Mouse (Mus musculus): ENCODE data around the gene Gm37596. TPM values are rescaled to one million over a fixed set of nuclear protein-coding genes. Genes with fewer than 3 reads are reported as not detected.
"Not testable (repeated sequence)": the region's sequence is repeated elsewhere in the genome, so short reads cannot be mapped to it uniquely, and the experiment has no call there.

Gm37596 gene
- polyA plus RNA-seq (2015; fragmentation: Nextera tagmentation; extraction: Ambion mirVana): not detected in 2 replicates

- not testable (repeated sequence) for H3K27ac ChIP-seq (replicated peaks); ATAC-seq (ENCODE audit: extremely low read depth, insufficient number of reproducible peaks, low FRiP score, low TSS enrichment); H3K4me2 ChIP-seq; H3K27me3 ChIP-seq (replicated peaks); H3K36me3 ChIP-seq; H3K4me3 ChIP-seq; H3K4me1 ChIP-seq; H3K9me3 ChIP-seq; H3K9ac ChIP-seq
- WGBS: 57% methylated on average over 1 of the region's 2 CpGs
These were observed at the start of gene Gm37596 for GRCm38 (mm10) chr3:93692970-93693369. Gm37596 (minus strand) TSS chr3:93693070.

- not testable (repeated sequence) for H3K36me3 ChIP-seq; ATAC-seq (ENCODE audit: extremely low read depth, insufficient number of reproducible peaks, low FRiP score, low TSS enrichment); H3K27me3 ChIP-seq (replicated peaks); H3K4me2 ChIP-seq; H3K9ac ChIP-seq; H3K4me1 ChIP-seq; H3K9me3 ChIP-seq; H3K4me3 ChIP-seq; H3K27ac ChIP-seq (replicated peaks)
- 71% methylated on average over 2 of the region's 2 CpGs for WGBS
These were observed 16.2 kb upstream of the Gm37596 start for GRCm38 (mm10) chr3:93708969-93709637.

- H3K27me3 ChIP-seq (replicated peaks); H3K9me3 ChIP-seq; H3K36me3 ChIP-seq; ATAC-seq (ENCODE audit: extremely low read depth, insufficient number of reproducible peaks, low FRiP score, low TSS enrichment); H3K4me3 ChIP-seq; H3K4me2 ChIP-seq; H3K9ac ChIP-seq; H3K4me1 ChIP-seq; H3K27ac ChIP-seq (replicated peaks): not testable (repeated sequence)
- 64% methylated on average over 3 of the region's 4 CpGs for WGBS
These were observed 16.7 kb downstream of the Gm37596 start, which contains the start of gene Tdpoz1 for GRCm38 (mm10) chr3:93676210-93676609. Tdpoz1 (minus strand) TSS chr3:93676310.

- 63% methylated on average over 6 of the region's 6 CpGs for WGBS
- not testable (repeated sequence) for H3K4me2 ChIP-seq; H3K4me1 ChIP-seq; H3K9ac ChIP-seq; ATAC-seq (ENCODE audit: extremely low read depth, insufficient number of reproducible peaks, low FRiP score, low TSS enrichment); H3K9me3 ChIP-seq; H3K4me3 ChIP-seq; H3K36me3 ChIP-seq; H3K27ac ChIP-seq (replicated peaks); H3K27me3 ChIP-seq (replicated peaks)
These were observed 21.9 kb downstream of the Gm37596 start for GRCm38 (mm10) chr3:93670805-93671503.

- Histone ChIP-seq H3K27ac (replicated peaks) (no peak overlapping the region), H3K9ac (no peak overlapping the region), H3K4me2 (no peak overlapping the region), H3K4me1 (no peaks in the 10 kb centered on the region), H3K9me3 (no peaks in the 10 kb centered on the region), H3K36me3 (no peaks in the 10 kb centered on the region), H3K27me3 (replicated peaks) (no peaks in the 10 kb centered on the region), H3K4me3 (no peak overlapping the region)
- ATAC-seq (ENCODE audit: extremely low read depth, insufficient number of reproducible peaks, low FRiP score, low TSS enrichment): no peak
- WGBS: 63% methylated on average over 1 of the region's 1 CpGs
These were observed 38.6 kb downstream of the Gm37596 start for GRCm38 (mm10) chr3:93654260-93654659.

- ATAC-seq (ENCODE audit: extremely low read depth, insufficient number of reproducible peaks, low FRiP score, low TSS enrichment): no peak
- no peak within 1 kb of the TSS for H3K9ac ChIP-seq
- H3K27ac ChIP-seq (replicated peaks): no peak within 1 kb of the TSS
- 60% methylated on average over 3 of the region's 3 CpGs for WGBS
- H3K4me3 ChIP-seq: no peak within 1 kb of the TSS
- no peaks in the 10 kb centered on the region for H3K27me3 ChIP-seq (replicated peaks)
- no peaks in the 10 kb centered on the region for H3K9me3 ChIP-seq
- no peak within 1 kb of the TSS for H3K4me2 ChIP-seq
- H3K4me1 ChIP-seq: no peaks in the 10 kb centered on the region
- H3K36me3 ChIP-seq: no peaks in the 10 kb centered on the region
These were observed 40.3 kb downstream of the Gm37596 start, which contains the start of gene Tdpoz2 for GRCm38 (mm10) chr3:93652586-93652985. Tdpoz2 (minus strand) TSS chr3:93652686.

Other genes starting within 250 kb of the Gm37596 start
- gene Tchhl1, start 224.3 kb downstream of the Gm37596 start, polyA plus RNA-seq (2015; fragmentation: Nextera tagmentation; extraction: Ambion mirVana): not detected in 2 replicates
- gene S100a11, start 172.6 kb downstream of the Gm37596 start, polyA plus RNA-seq (2015; fragmentation: Nextera tagmentation; extraction: Ambion mirVana): 842 and 881 TPM in 2 replicates
- 197 and 200 TPM in 2 replicates for gene S100a10, start 138.0 kb downstream of the Gm37596 start, polyA plus RNA-seq (2015; fragmentation: Nextera tagmentation; extraction: Ambion mirVana)
- not detected in 2 replicates for gene Tdpoz2, start 40.4 kb downstream of the Gm37596 start, polyA plus RNA-seq (2015; fragmentation: Nextera tagmentation; extraction: Ambion mirVana)
- not detected in 2 replicates for gene Tdpoz1, start 16.8 kb downstream of the Gm37596 start, polyA plus RNA-seq (2015; fragmentation: Nextera tagmentation; extraction: Ambion mirVana)
- not detected in 2 replicates for gene Gm5773, start 79.9 kb upstream of the Gm37596 start, polyA plus RNA-seq (2015; fragmentation: Nextera tagmentation; extraction: Ambion mirVana)
- not detected in 2 replicates for gene Tdpoz4, start 103.3 kb upstream of the Gm37596 start, polyA plus RNA-seq (2015; fragmentation: Nextera tagmentation; extraction: Ambion mirVana)
- not detected in 2 replicates for gene Tdpoz3, start 132.9 kb upstream of the Gm37596 start, polyA plus RNA-seq (2015; fragmentation: Nextera tagmentation; extraction: Ambion mirVana)

Data from heart, embryonic 13.5 days (tissue).